Mouse (Mus musculus) myocyte (in vitro differentiated cells): ENCODE measurements around the gene Trip12.

Experiments
- CEBPB ChIP-seq: IDR thresholded peaks from 2 replicates; pipeline ENCODE4 v1.6.1; 2011; ENCODE audit warnings: mild to moderate bottlenecking, moderate library complexity; ENCODE audit not compliant: poor library complexity, insufficient read depth, severe bottlenecking
- E2F4 ChIP-seq: IDR thresholded peaks from one replicate; pipeline ENCODE4 v1.6.1; 2011; ENCODE audit warnings: mild to moderate bottlenecking, control low read depth, moderate library complexity; ENCODE audit not compliant: insufficient read depth
- MYOD1 ChIP-seq, 3 experiments: IDR thresholded peaks; one replicate each; pipeline ENCODE4 v1.6.1; 2011; ENCODE audit warnings: control low read depth in 2 of 3, low read depth in 2 of 3, mild to moderate bottlenecking in 2 of 3, moderate library complexity in 1 of 3; ENCODE audit not compliant: insufficient read length in 2 of 3, control insufficient read depth in 1 of 3
- MYOG ChIP-seq, 3 experiments: IDR thresholded peaks; one replicate each; pipeline ENCODE4 v1.6.1; 2011; ENCODE audit warnings: control low read depth in 2 of 3, low read depth in 2 of 3, mild to moderate bottlenecking in 2 of 3; ENCODE audit not compliant: insufficient read length in 2 of 3, control insufficient read depth in 1 of 3, insufficient read depth in 1 of 3
- POLR2A ChIP-seq: IDR thresholded peaks from one replicate; pipeline ENCODE4 v1.6.1; 2011; ENCODE audit warnings: low read depth, mild to moderate bottlenecking, control low read depth, moderate library complexity; ENCODE audit not compliant: insufficient read length
- POLR2AphosphoS2 ChIP-seq: IDR thresholded peaks from one replicate; pipeline ENCODE4 v1.6.1; 2011; ENCODE audit warnings: low read depth, control low read depth; ENCODE audit not compliant: insufficient read length
- SRF ChIP-seq: IDR thresholded peaks from one replicate; pipeline ENCODE4 v1.6.1; 2011; ENCODE audit warnings: low read depth; ENCODE audit not compliant: control insufficient read depth, insufficient read length
- TCF12 ChIP-seq: IDR thresholded peaks from one replicate; pipeline ENCODE4 v1.6.1; 2011; ENCODE audit warnings: mild to moderate bottlenecking, control low read depth; ENCODE audit not compliant: poor library complexity, insufficient read depth, severe bottlenecking
- TCF3 ChIP-seq: IDR thresholded peaks from one replicate; pipeline ENCODE4 v1.6.1; 2011; ENCODE audit warnings: low read depth, control low read depth; ENCODE audit not compliant: insufficient read length
- USF1 ChIP-seq: IDR thresholded peaks from one replicate; pipeline ENCODE4 v1.6.1; 2011; ENCODE audit warnings: low read depth, mild to moderate bottlenecking, control low read depth, moderate library complexity

DNA sequence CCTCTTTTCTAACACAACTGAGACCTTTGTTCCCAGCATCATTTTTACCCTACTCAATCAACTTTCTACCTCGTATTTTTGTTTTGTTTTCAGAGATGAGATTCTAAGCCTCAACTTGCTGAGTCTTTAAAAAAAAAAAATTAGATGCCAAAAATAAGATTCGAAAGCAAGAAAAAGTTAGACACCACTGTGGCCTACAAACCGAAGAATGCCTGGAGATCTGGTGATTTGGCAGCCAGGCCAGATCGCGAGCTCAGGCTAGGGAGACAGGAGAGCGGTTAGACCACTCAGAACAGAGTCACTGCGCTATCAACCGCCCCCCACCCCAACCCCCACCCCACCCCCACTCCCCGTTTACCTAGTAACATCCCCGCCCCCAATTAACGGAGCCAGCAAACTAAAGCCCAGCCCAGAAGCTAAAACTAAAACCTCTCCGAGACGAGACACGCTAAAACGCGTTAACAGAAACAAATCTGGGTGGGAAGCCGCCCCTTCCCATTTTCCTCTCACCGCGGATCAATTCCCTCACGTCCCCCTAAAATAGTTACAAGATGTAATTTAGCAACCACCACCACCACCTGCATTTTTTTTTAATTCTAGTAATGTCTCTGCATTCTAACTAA is 2.7 kb downstream of the Trip12 start:
- no peak for TF ChIP-seq MYOG (IDR thresholded peaks at IDR 0.05; ENCODE audit: control insufficient read depth in 1 of 3, insufficient read depth in 1 of 3, insufficient read length in 2 of 3, low read depth in 2 of 3)
- no peak for TF ChIP-seq POLR2A
- TF ChIP-seq E2F4: no peak
- no peak for TF ChIP-seq MYOD1 (IDR thresholded peaks at IDR 0.05; ENCODE audit: control insufficient read depth in 1 of 3, insufficient read length in 2 of 3, low read depth in 2 of 3)
- TF ChIP-seq USF1: no peak
- no peak for TF ChIP-seq POLR2AphosphoS2
- no peak for TF ChIP-seq TCF12
- TF ChIP-seq CEBPB: no peak
- TF ChIP-seq TCF3: no peak
- no peak for TF ChIP-seq SRF
